18 mouse cellular contexts compared by ENCODE assay signal in the genomic region with DNA sequence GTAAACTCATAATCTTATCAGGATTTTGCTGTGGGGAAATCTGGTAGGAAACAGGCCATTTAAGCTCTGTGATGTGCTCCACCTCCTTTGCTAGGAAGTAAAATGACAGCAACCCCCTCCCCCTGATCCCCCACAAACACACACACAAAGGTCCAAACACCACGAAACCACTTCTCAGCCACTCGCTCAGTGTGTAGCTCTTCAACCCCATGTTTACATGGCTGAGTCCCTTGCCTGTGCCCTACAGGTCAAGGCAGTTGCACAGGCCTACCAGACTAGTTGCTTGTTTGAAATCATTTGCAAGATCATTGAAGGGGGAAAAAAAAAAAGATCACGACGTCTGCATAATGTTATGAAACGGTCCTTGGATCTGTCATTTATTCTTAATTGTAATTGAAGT. TPM values are rescaled to one million over a fixed set of nuclear protein-coding genes. Genes with fewer than 3 reads are reported as not detected.
DNase-seq lines count a peak whose midpoint lies in the region; ATAC-seq and TF ChIP-seq lines count a peak whose summit lies in the region.
"Had no signal": no experiment of that assay in that cellular context is flagged by ENCODE, and none has a peak within 500 bp of the region (broad histone marks: within the 10 kb centered on the region; RNA-seq: fewer than 3 reads in every experiment).

No protein-coding gene starts in this region.

- TF ChIP-seq CTCF in liver, adult 2 months (IDR thresholded peaks at IDR 0.05; ENCODE audit: low read depth, low read length), result no peak
- no peak for TF ChIP-seq CTCF in cortical plate, adult 2 months (IDR thresholded peaks at IDR 0.05; ENCODE audit: extremely low read depth, insufficient read depth, low read length)

- H3K4me2 ChIP-seq in liver, embryonic 11.5 days, result no peak overlapping the region
- H3K4me2 ChIP-seq: embryonic facial prominence, embryonic 12.5 days; heart, embryonic 13.5 days; hindbrain, embryonic 15.5 days had no signal

- peaks cover 64% of the 10 kb centered on the region for H3K4me1 ChIP-seq in heart, embryonic 10.5 days
- H3K4me1 ChIP-seq in liver, adult 2 months (ENCODE audit: control insufficient read depth, insufficient read depth, low read length), result peaks cover 3% of the 10 kb centered on the region; the same call in 1 of the 2 replicates
- H3K4me1 ChIP-seq in liver, embryonic 11.5 days (replicated peaks; ENCODE audit: control insufficient read depth, insufficient read depth, low read length), result no peaks in the 10 kb centered on the region; the same call in 1 of the 2 replicates
- peaks cover 15% of the 10 kb centered on the region for H3K4me1 ChIP-seq in brown adipose tissue, adult 24 weeks (ENCODE audit: control insufficient read depth, insufficient read depth, insufficient read length, low read length)
- H3K4me1 ChIP-seq in cortical plate, adult 2 months (ENCODE audit: control insufficient read depth, insufficient read depth, low read length), result 0 out of 2 replicates have a peak, but pooled peaks cover 3% of the 10 kb centered on the region

- H3K4me3 ChIP-seq in heart, embryonic 10.5 days, result no peak overlapping the region
- H3K4me3 ChIP-seq in liver, adult 2 months (ENCODE audit: insufficient read depth, low read depth, low read length), result no peak overlapping the region
- H3K4me3 ChIP-seq in liver, embryonic 11.5 days (ENCODE audit: low read depth, low read length), result no peak overlapping the region
- H3K4me3 ChIP-seq in brown adipose tissue, adult 24 weeks (ENCODE audit: insufficient read depth, low read depth, low read length), result no peak overlapping the region
- H3K4me3 ChIP-seq in cortical plate, adult 2 months (ENCODE audit: insufficient read depth, low read length), result no peak overlapping the region
- H3K4me3 ChIP-seq: embryonic facial prominence, embryonic 12.5 days; heart, adult 2 months; heart, embryonic 13.5 days; hindbrain, embryonic 15.5 days had no signal

- ATAC-seq in liver, embryonic 11.5 days (replicated peaks; ENCODE audit: low FRiP score), result no peak

- H3K79me2 ChIP-seq in liver, adult 2 months (ENCODE audit: control insufficient read depth, insufficient read depth, low read length), result no peaks in the 10 kb centered on the region

- H3K9me3 ChIP-seq in heart, embryonic 10.5 days, result no peaks in the 10 kb centered on the region
- no peaks in the 10 kb centered on the region for H3K9me3 ChIP-seq in liver, embryonic 11.5 days (ENCODE audit: control insufficient read depth, low read length)
- H3K9me3 ChIP-seq: embryonic facial prominence, embryonic 12.5 days; heart, embryonic 13.5 days; hindbrain, embryonic 15.5 days had no signal

- H3K9ac ChIP-seq in liver, adult 2 months (ENCODE audit: low read depth, low read length), result no peak overlapping the region
- H3K9ac ChIP-seq in liver, embryonic 11.5 days (ENCODE audit: low read depth, low read length), result no peak overlapping the region
- H3K9ac ChIP-seq: embryonic facial prominence, embryonic 12.5 days; heart, embryonic 13.5 days; hindbrain, embryonic 15.5 days had no signal

- no peak for DNase-seq in heart, embryonic 10.5 days (ENCODE audit: low spot score)
- DNase-seq in heart, adult 18-20 months, result no peak
- peak; percentile 61 for DNase-seq in liver, adult 2 months (ENCODE audit: extremely low read depth, low read depth, low spot score)
- DNase-seq in liver, embryonic 11.5 days (ENCODE audit: low spot score), result no peak
- no peak for DNase-seq in retina, postnatal 1 day
- DNase-seq: adrenal gland, adult 8-10 months; adrenal gland, postnatal 36 days; cerebellum, adult 11 months; cerebellum, adult 8-10 months; cerebellum, postnatal 14 days; gastrocnemius, postnatal 36 days; heart, postnatal 36 days had no signal

- no peaks in the 10 kb centered on the region for H3K27me3 ChIP-seq in heart, embryonic 10.5 days (ENCODE audit: insufficient read depth, poor library complexity, severe bottlenecking)
- H3K27me3 ChIP-seq in liver, adult 2 months (ENCODE audit: control insufficient read depth, insufficient read depth, low read length), result no peaks in the 10 kb centered on the region
- no peaks in the 10 kb centered on the region for H3K27me3 ChIP-seq in liver, embryonic 11.5 days (replicated peaks; ENCODE audit: control insufficient read depth, insufficient read depth, low read length)
- H3K27me3 ChIP-seq: embryonic facial prominence, embryonic 12.5 days; heart, embryonic 13.5 days; hindbrain, embryonic 15.5 days had no signal

- H3K36me3 ChIP-seq in heart, embryonic 10.5 days, result peaks cover 10% of the 10 kb centered on the region
- no peaks in the 10 kb centered on the region for H3K36me3 ChIP-seq in liver, adult 2 months (ENCODE audit: control insufficient read depth, insufficient read depth, low read length)
- H3K36me3 ChIP-seq in liver, embryonic 11.5 days (ENCODE audit: control insufficient read depth, insufficient read depth, low read length), result no peaks in the 10 kb centered on the region
- H3K36me3 ChIP-seq: embryonic facial prominence, embryonic 12.5 days; hindbrain, embryonic 15.5 days had no signal

- 0 out of 2 replicates have a peak overlapping the region, but pooled peaks have one; percentile 75 for H3K27ac ChIP-seq in heart, embryonic 10.5 days
- H3K27ac ChIP-seq in liver, adult 2 months (replicated peaks; ENCODE audit: insufficient read depth, low read depth, low read length), result no peak overlapping the region
- no peak overlapping the region for H3K27ac ChIP-seq in liver, embryonic 11.5 days (ENCODE audit: low read depth, low read length)
- 0 out of 2 replicates have a peak overlapping the region, but pooled peaks have one; percentile 14 for H3K27ac ChIP-seq in brown adipose tissue, adult 24 weeks (replicated peaks; ENCODE audit: low read depth, low read length)
- peak overlapping the region; percentile 15; the same call in 1 of the 2 replicates for H3K27ac ChIP-seq in cortical plate, adult 2 months (ENCODE audit: insufficient read depth, low read length)
- H3K27ac ChIP-seq: embryonic facial prominence, embryonic 12.5 days; heart, adult 2 months; hindbrain, embryonic 15.5 days had no signal

- no peak for TF ChIP-seq POLR2A in liver, adult 2 months (IDR thresholded peaks at IDR 0.05; ENCODE audit: extremely low read depth, insufficient read depth, low read length)
- no peak for TF ChIP-seq POLR2A in cortical plate, adult 2 months (IDR thresholded peaks at IDR 0.05; ENCODE audit: extremely low read depth, insufficient read depth, low read length)

- 77% methylated on average over 5 of the region's 5 CpGs for WGBS in heart, embryonic 10.5 days
- WGBS in liver, adult 2 months, result 37% methylated on average over 5 of the region's 5 CpGs
- WGBS in liver, embryonic 11.5 days, result 60% methylated on average over 5 of the region's 5 CpGs

RNA-seq across cellular contexts. Expression of a gene that starts 9.8 kb away (rescaled TPM):
- 39.3 and 44.5 TPM in 2 replicates for polyA plus RNA-seq in heart, embryonic 10.5 days (2016; fragmentation: Nextera tagmentation; extraction: Ambion mirVana)
- total RNA-seq in heart, adult 18-20 months (2021), result 100 to 1,000 TPM; 490 to 493 TPM
- total RNA-seq in liver, adult 2 months (2014; rRNA removed), result 30.4 and 33.1 TPM in 2 replicates
- polyA plus RNA-seq in liver, adult 2 months (2012; rRNA removed), result 52.4 and 58.7 TPM in 2 replicates
- 18.2 and 20.3 TPM in 2 replicates for polyA plus RNA-seq in liver, embryonic 11.5 days (2014; fragmentation: Nextera tagmentation; extraction: Ambion mirVana)
- 165 and 326 TPM in 2 replicates for polyA plus RNA-seq in brown adipose tissue, adult 24 weeks (2012; ENCODE audit: insufficient read depth, insufficient read length, missing spikeins)
- polyA plus RNA-seq in cortical plate, adult 2 months (2012; rRNA removed), result 263 and 285 TPM in 2 replicates

Comparison
In these comparisons a context has a peak if more than half of its experiments do, and no peak if none do; other contexts are left out.
1. H3K27ac ChIP-seq: peak in heart, embryonic 10.5 days (single experiment), brown adipose tissue, adult 24 weeks (single experiment) and cortical plate, adult 2 months (single experiment); none in liver, adult 2 months (single experiment) and liver, embryonic 11.5 days (single experiment).